Mouse (Mus musculus): Measurements from ENCODE around the gene Hspb7.

DNA sequence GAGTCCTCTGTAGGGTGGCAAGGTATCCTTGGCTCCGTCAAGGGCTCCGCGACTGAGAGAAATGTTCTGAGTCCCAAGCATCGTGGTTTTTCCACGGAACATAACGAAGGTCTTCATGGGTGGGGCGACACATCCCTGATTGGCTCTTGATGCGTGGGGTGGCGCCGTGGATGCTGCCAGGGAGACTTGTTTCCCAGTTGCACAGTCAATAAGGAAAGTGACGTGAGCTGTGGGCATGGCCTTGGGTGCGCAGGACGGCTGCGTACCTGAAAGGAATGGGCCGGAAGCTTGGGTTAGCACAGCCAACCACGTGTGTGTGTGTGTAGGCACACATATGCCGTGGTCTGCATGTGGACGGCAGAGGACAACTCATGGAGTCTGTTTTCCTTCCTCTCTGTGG, 12.6 kb downstream of the Hspb7 start:
- TF ChIP-seq CTCF (IDR thresholded peaks at IDR 0.05; ENCODE audit: low read depth), result no peak
- no peak for TF ChIP-seq EP300 (IDR thresholded peaks at IDR 0.05; ENCODE audit: low read depth)

Data from liver, postnatal 0 days (tissue).